Mouse (Mus musculus) embryonic stem cell, embryonic (primary cell): ENCODE data around the gene Spink4.
"Not testable (repeated sequence)": the region's sequence is repeated elsewhere in the genome, so short reads cannot be mapped to it uniquely, and the experiment has no call there.

Experiments
- CTCF ChIA-PET, 4 experiments: fragments of 300-600 bp in 2 of 4; fragments of 350-600 bp in 2 of 4; sonication (Branson Sonifier 250); formaldehyde crosslinking; loops; one replicate each; lab custom pipeline; 2022; ENCODE audit warnings: inconsistent platforms in 2 of 4; lab: Charles Lee
- POLR2A ChIA-PET, 4 experiments: fragments of 300-600 bp in 2 of 4; fragments of 350-600 bp in 2 of 4; sonication (Branson Sonifier 250); formaldehyde crosslinking; loops; one replicate each; lab custom pipeline; 2022; ENCODE audit warnings: antibody characterized with exemption in 4 of 4, inconsistent platforms in 1 of 4; lab: Charles Lee

Gene Spink4

DNA sequence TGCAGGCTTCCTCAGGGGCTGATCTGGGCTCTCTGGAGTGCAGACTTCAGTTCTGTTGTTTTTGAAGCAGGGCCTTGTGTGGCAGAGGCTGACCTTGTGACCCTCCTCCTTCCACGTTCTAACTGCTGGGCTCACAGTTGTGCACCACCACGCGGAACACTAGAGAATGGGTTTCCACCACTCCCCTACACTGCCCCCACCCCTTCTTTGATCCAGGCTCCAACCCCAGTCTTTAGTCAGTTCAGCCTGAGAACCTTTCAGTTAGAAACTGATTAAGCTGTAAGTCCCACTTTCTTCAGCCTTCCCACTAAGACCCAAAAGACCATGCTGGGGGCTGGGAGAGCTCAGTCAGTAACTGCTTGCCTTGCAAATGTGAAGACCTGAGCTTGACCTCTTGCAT is 5.7 kb downstream of the Spink4 start:
- ChIA-PET CTCF (interaction anchor here in 1 of 4 experiments (1.3 to 1.7 kb wide), 2 partner anchors 28 to 46 kb away, joined by 3 to 5 read pairs; no protein-coding TSS in a partner anchor), POLR2A (interaction anchor here in 2 of 4 experiments (0.8 to 1.7 kb wide), 11 partner anchors 8 to 198 kb away, joined by 3 to 6 read pairs (median 3); partner anchors contain the start of genes Bag1 (in 2 of the 2), Chmp5 (in 2 of the 2) and B4galt1 (in 1 of the 2))

DNA sequence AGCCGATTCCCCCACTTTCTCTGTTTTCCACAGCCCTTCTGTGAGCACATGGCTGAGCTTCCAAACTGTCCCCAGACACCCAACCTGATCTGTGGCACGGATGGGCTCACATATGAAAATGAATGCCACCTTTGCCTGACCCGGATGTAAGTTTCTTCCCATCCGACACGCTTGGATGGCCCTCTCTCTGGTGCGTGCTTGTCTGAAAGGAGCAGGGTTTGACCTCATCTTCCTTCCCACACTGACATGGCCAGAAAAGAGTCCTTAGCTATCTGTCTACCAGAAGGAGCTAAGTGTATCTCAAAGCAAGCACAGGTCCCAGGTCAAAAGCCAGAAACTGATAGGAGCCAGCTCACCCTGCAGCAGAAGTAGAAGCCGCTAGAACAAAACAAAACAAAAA is 9.2 kb downstream of the Spink4 start:
- CTCF ChIA-PET = interaction anchor here in 1 of 4 experiments (0.6 kb wide), 1 partner anchor 386 kb away, joined by 3 read pairs; the partner anchor contains the start of gene Dcaf12
- POLR2A ChIA-PET = interaction anchor here in 3 of 4 experiments (0.6 to 3.7 kb wide), 14 partner anchors 12 to 765 kb away, joined by 3 to 19 read pairs (median 4); partner anchors contain the start of genes Bag1 (in 1 of the 3), Chmp5 (in 1 of the 3), Dnaja1 (in 1 of the 3) and Smu1 (in 1 of the 3)

DNA sequence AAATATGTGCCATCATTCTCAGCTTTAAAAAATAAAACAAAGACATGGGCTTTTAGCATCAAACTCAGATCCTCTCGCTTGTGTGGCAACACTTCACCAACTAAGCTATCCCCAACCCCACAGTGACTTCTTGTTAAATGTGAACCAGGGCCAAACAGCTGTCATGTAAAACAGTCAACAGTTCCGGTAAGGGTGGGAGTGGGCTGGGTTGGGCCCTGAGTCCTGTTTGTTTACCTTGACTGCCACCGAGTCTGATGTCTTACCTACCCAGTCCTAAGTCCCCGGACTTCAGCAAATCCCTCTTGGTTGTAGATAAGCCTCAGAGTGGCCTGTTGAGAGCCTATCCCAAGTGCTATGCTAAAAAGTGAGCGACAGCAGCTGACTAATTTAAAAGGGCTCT is 13.8 kb downstream of the Spink4 start:
- POLR2A ChIA-PET = interaction anchor here in 2 of 4 experiments (0.5 to 2.6 kb wide), 17 partner anchors 8 to 571 kb away, joined by 3 to 12 read pairs (median 5); partner anchors contain the start of genes Bag1 (in 2 of the 2) and Chmp5 (in 2 of the 2)

DNA sequence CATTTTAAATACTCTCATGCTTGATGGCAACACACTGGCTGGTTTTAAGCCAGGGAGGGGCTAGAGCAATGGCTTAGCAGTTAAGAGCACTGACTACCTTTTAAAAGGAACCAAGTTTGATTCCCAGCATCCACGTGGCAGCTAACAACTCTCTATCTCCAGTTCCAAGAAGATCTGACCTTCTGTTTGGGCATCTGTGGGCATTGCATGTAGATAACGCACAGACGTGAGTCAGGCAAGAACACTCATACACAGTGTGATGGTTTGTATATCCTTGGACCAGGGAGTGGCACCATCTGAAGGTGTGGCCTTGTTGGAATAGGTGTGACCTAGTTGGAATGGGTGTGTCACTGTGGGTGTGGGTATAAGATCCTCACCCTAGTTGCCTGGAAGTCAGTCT is 14.5 kb downstream of the Spink4 start:
- CTCF ChIA-PET = not testable (repeated sequence)
- POLR2A ChIA-PET = interaction anchor here in 2 of 4 experiments (1.0 to 2.6 kb wide), 3 partner anchors 9 to 162 kb away, joined by 3 to 6 read pairs (median 5); no protein-coding TSS in a partner anchor

More for the DNA sequence above, 13.8 kb downstream of the Spink4 start:
- CTCF ChIA-PET = interaction anchor here in 2 of 4 experiments (0.6 to 0.9 kb wide), 2 partner anchors 53 to 262 kb away, joined by 3 to 14 read pairs; no protein-coding TSS in a partner anchor

DNA sequence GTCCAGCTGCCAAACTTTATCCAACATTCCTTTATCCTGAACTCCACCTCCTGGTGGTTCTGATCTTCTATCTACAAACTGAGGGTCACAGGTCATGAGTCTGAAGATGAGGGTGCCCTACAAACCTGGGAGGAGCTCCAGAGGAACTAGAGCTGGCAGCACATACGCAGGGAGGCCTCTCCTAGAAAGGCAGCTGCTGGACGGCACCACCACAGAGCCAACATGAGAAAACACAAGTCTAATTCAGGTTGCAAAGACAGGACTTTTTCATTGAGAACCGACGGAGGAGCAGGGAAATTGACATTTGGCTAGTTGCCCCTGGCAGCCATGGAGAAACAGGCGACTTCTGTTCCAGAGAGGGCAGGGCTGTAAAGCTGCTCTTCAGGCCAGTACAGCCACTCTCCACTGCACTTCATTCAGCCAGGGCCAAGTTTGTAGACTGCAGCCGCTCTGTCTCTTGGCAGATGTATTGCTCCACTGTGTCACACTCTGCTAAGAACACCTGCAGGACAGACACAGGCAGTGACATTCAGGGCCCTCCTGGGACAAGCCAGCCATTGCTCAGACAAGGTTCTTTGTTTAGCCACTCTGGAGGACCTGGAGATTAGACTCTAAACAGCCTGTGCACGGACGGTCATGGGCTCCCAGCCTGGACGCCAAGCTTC is 16.5 kb downstream of the Spink4 start:
- ChIA-PET POLR2A (interaction anchor here in 2 of 4 experiments (1.3 to 1.9 kb wide), 3 partner anchors 16 to 159 kb away, joined by 3 to 4 read pairs (median 3); no protein-coding TSS in a partner anchor), CTCF (interaction anchor here in 1 of 4 experiments (0.6 to 0.7 kb wide), 2 partner anchors 159 to 188 kb away, joined by 3 read pairs; partner anchors contain the start of gene Nol6)

DNA sequence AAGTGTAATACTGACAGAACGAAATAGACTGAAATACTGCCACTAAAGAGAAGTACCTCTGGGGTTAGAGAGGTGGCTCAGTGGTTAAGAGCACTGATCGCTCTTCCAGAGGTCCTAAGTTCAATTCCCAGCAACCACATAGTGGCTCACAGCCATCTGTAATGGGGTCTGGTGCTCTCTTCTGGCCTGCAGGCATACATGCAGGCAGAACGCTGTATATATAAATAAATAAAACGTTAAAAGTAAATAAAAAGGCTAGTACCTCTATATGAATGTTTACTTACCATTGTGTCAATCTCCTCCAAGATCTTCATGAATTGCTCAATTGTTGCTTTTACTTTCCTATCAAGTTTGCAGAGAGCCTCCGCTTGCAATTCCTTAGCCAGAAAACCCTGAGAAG is 18.9 kb downstream of the Spink4 start:
- ChIA-PET CTCF (no interaction called here), POLR2A (interaction anchor here in 1 of 4 experiments (0.7 kb wide), 1 partner anchor 10 kb away, joined by 3 read pairs; the partner anchor contains the start of gene Chmp5)

DNA sequence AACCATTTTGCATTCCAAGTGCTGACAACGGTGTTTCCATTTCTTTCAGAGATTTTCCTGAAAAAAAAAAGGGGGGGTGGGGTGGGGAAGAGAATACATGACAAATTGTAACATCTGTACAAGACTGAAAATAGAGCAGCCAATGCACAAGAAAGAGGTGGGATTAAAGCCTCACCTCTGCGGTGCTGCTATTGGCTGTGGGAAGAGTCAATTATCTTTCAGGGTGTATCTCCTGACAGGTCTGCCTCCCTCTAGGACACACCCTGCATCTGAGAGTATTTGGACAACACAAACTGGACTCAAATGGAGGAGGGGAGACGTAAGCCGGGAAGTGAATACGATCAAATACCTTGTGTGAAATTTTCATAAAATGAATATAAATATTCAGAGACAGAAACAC is 23.8 kb downstream of the Spink4 start:
- CTCF ChIA-PET = no interaction called here
- POLR2A ChIA-PET = interaction anchor here in 2 of 4 experiments (0.6 kb wide), 2 partner anchors 28 to 167 kb away, joined by 3 to 9 read pairs; no protein-coding TSS in a partner anchor

DNA sequence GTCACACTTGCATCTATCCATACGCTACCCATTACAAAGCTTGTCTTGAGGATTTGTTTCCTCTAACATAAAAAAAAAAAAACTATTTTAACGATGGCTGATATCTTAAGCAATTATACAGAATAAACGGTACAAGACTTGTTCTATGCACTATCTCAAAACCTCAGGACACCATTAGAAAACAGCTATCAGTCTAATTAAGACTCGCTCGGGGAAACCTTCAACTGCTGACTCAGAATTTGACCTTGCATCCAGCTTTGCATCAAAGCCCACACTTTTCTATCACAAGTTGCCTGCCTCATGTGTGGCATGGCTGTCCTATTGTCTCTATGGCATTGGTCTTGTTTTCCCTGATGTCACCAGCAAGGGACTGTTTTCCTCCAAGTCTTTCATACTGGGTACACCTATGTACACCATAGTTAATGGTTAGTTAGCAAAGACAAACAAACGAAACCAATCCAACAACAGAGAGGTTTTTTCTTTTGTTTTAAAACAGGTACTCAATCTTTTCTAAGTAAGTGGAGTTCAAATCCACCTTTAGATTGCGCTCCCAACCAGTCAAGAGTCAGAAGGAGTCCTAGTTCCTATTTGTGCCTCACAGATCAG is 26.8 kb downstream of the Spink4 start:
- ChIA-PET POLR2A (interaction anchor here in 3 of 4 experiments (0.6 to 1.7 kb wide), 18 partner anchors 12 to 676 kb away, joined by 3 to 7 read pairs (median 3); partner anchors contain the start of gene B4galt1 (in 1 of the 3)), CTCF (interaction anchor here in 1 of 4 experiments (0.5 kb wide), 1 partner anchor 160 kb away, joined by 8 read pairs; no protein-coding TSS in a partner anchor)

DNA sequence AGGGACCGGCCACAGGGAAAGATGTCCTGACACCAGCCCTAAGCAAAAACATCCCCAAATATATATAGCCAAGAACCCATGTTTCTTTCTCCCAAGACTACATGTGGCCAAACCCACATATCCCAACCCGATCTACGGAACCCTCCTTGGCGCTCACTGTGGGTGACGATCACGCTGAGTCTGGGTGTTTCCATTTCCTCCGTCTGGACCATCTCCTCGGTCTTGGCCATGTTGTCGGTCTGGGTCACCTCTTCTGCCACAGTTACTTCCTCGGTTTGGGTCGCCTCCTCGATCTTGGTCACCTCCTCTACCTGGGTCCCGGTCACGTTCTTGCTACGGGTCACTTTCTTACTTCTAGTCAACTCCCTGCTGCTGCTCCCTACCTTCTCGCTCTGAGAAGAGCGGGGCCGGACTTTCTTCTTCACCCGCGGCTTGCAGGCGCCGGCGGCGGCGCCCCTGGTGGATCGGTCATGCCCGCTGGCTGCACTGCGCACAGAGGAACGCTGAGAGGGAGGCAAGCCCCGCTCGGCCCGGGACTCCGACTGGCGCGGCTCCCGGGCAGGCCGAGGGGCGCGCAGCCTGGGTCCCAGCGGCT is 27.8 kb downstream of the Spink4 start:
- POLR2A ChIA-PET = interaction anchor here in 3 of 4 experiments (0.6 to 2.5 kb wide), 86 partner anchors 8 to 805 kb away, joined by 3 to 56 read pairs (median 4); partner anchors contain the start of genes B4galt1 (in 3 of the 3), Dnaja1 (in 2 of the 3), Nfx1 (in 2 of the 3) and Aco1 (in 1 of the 3)
- CTCF ChIA-PET = interaction anchor here in 1 of 4 experiments (0.6 to 1.4 kb wide), 11 partner anchors 9 to 622 kb away, joined by 3 to 8 read pairs (median 4); partner anchors contain the start of genes B4galt1, Fam219a, Nfx1 and Smu1

DNA sequence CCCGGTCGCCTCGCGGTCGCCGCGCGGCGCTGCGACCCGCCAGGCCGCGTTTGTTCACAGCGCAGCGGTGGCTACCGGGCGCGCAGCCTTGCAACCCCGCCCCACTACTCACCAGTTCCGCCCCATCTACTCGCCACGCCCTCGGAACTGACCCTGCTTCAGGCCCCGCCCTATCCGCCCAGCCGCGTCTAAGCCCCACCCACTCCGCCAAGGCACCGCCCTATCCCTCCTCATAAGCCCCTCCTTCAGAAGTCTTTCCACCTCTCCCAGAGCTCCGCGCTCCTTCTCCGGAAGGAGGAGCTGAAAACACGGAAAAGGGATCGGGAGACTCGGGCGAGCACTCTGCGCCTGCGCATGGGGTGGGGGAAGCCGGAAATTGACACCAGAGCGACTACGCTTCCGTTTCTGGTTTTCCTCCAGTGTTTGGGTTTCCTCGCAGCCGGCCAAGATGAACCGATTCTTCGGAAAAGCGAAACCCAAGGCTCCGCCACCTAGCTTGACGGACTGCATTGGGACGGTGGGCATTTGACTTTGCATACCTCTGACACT is 28.4 kb downstream of the Spink4 start, which contains the start of the genes Bag1 and Chmp5:
Gene Bag1, minus strand, starts transcription at position 135 of the 549 bp plus-strand sequence.
Gene Chmp5, plus strand, starts transcription at position 248 of the 549 bp plus-strand sequence.
- ChIA-PET CTCF (interaction anchor here in 3 of 4 experiments (0.5 to 1.4 kb wide), 15 partner anchors 9 to 621 kb away, joined by 3 to 11 read pairs (median 4); partner anchors contain the start of genes B4galt1 (in 1 of the 3), Fam219a (in 1 of the 3), Nfx1 (in 1 of the 3) and Smu1 (in 1 of the 3)), POLR2A (interaction anchor here in 3 of 4 experiments (0.6 to 2.5 kb wide), 99 partner anchors 8 to 806 kb away, joined by 3 to 56 read pairs (median 4); partner anchors contain the start of genes B4galt1 (in 3 of the 3), Dnaja1 (in 2 of the 3), Nfx1 (in 2 of the 3) and Aco1 (in 1 of the 3))

DNA sequence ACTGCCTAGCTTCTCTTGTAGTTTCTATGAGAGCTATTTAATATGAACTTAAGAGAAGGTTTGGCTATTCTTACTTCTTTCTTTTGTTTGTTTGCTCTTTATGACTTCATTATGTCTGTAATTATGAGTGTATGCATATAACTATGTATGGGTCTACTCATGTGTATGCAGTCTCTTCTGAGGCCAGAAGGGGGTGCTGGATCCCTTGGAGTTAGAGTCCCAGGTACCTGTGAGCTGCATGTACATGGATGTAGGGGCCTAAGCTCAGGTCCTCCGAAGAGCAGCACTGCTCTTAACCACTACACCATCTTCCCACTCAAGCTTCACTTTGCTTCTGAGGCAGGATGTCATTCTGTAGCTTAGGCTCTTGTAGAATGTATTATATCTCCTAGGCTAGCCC is 33.7 kb downstream of the Spink4 start:
- POLR2A ChIA-PET = interaction anchor here in 3 of 4 experiments (0.6 to 1.5 kb wide), 19 partner anchors 8 to 232 kb away, joined by 3 to 8 read pairs (median 4); partner anchors contain the start of gene Dnaja1 (in 1 of the 3)
- CTCF ChIA-PET = interaction anchor here (0.5 to 1.2 kb wide), 28 partner anchors 9 to 216 kb away, joined by 3 to 7 read pairs (median 4); partner anchors contain the start of genes Nfx1 (in 2 of the 4), Nol6 (in 1 of the 4) and Smu1 (in 1 of the 4)

DNA sequence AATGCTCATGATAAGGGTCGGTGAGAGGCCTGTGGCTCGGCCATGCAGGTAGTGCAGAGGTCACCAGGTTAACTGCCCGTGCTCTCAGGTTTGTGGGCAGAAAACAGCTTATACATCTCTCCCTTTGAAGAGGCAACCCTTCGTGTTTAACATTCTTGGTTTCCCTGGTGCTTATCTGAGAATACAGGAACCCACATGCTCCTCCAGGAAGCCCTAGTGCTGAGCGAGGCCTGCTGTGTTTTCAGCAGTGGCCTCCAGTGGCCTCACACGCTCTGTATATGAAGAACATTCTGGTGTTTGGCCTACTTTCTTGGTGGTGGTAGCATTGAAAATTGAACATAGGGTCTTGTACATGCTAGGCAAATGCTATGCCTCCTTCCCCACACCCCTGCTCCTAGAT is 36.1 kb downstream of the Spink4 start:
- ChIA-PET POLR2A (interaction anchor here in 2 of 4 experiments (2.2 to 2.3 kb wide), 3 partner anchors 8 to 16 kb away, joined by 6 to 7 read pairs (median 7); partner anchors contain the start of genes Bag1 (in 1 of the 2), Chmp5 (in 1 of the 2) and Nfx1 (in 1 of the 2)), CTCF (interaction anchor here in 2 of 4 experiments (1.2 to 1.9 kb wide), 3 partner anchors 8 to 72 kb away, joined by 3 to 5 read pairs (median 4); partner anchors contain the start of genes Bag1 (in 1 of the 2) and Chmp5 (in 1 of the 2))

DNA sequence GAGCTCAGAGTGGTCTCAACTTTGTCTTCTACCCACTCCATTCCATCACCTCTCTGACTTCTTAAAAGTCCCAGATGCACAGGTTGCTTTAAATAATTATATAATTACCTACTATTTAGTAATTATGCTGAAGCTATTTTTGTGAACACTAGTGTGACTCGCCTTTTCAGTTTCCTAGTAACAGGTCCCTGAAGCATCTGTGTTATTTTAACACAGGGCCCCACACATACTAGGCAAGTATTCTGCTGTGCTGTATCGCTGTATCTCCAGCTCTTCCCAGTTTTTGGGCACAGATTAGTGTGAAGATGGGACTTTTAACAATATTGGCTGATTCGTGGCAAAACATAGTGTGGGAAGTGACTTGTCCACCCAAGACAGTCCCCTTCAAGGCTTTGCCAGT is 43.7 kb downstream of the Spink4 start:
- POLR2A ChIA-PET = interaction anchor here in 3 of 4 experiments (0.6 to 1.8 kb wide), 7 partner anchors 8 to 21 kb away, joined by 3 to 6 read pairs (median 4); partner anchors contain the start of genes Bag1 (in 3 of the 3) and Chmp5 (in 3 of the 3)
- CTCF ChIA-PET = interaction anchor here in 2 of 4 experiments (0.7 to 1.9 kb wide), 4 partner anchors 8 to 15 kb away, joined by 3 to 6 read pairs (median 4); partner anchors contain the start of genes Bag1 (in 1 of the 2) and Chmp5 (in 1 of the 2)

DNA sequence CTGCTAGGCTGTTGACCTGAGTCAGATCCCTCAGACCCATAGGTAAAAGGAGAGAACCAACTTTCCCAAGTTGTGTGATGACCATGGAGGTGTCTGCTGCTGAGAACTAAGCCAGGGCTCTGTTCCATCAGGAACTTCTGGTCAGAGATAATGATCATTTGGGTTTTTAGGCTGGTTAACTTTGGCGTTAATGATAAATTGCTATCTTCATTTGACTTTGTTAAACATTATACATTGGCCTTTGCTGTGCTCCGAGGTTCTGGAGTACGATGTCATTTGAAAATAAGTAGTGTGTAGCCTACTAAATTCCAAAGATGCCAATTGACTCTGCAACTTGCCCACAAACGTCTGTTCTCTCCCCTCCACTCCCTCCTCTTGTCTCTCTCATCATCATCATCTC is 49.3 kb downstream of the Spink4 start:
- ChIA-PET CTCF (no interaction called here), POLR2A (no interaction called here)

DNA sequence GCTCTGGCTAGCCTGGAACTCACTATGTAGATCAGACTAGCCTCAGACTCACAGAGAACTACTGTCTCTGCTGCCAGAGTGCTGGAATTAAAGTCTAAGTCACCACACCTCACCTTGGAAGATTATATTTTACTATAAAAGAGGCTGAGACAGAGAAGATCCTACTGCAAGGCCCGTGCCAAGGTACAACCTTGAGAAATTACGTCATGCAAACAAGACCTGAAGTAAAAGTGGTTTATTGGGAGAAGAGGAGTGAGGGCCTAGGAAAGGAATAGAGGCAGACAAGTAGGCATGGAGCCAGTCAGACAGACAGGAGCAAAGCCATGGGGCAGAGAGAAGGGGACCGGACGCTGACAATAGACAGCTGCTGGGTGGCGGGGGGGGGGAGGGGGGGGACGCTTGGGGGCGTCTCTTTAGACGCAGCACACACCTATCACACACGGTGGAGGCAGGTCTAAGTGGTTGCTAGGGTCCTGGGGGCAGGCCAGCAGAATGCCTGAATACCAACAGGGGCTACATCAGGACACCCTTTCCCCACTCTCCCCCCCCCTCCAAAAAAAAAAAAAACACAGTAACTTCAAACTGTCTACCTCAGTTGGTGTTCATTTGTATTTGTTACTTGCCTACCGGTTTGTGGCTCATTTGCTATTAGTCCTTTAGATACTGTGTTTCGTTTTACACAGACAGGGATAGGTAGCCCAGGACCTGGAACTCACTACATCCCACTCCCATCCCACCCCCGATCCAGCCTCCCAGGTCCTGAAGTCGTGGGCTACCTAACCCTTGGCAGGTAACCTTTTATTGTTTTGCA is 50.1 kb downstream of the Spink4 start:
- CTCF ChIA-PET = interaction anchor here in 3 of 4 experiments (0.6 to 1.7 kb wide), 8 partner anchors 9 to 369 kb away, joined by 3 to 10 read pairs (median 4); partner anchors contain the start of genes Bag1 (in 1 of the 3) and Chmp5 (in 1 of the 3)
- POLR2A ChIA-PET = interaction anchor here in 3 of 4 experiments (0.6 to 3.9 kb wide), 12 partner anchors 10 to 827 kb away, joined by 3 to 26 read pairs (median 6); partner anchors contain the start of genes Bag1 (in 2 of the 3), Chmp5 (in 2 of the 3) and Aco1 (in 1 of the 3)
